Mouse (Mus musculus): ENCODE measurements around the gene Ube2q2. TPM values are rescaled to one million over a fixed set of nuclear protein-coding genes. Genes with fewer than 3 reads are reported as not detected.

Ube2q2 gene
- polyA plus RNA-seq, 1 experiment: 5.3 TPM

- TF ChIP-seq CTCF (IDR thresholded peaks at IDR 0.05; ENCODE audit: extremely low read depth, insufficient read length, insufficient replicate concordance, low read depth, low read length) (no peak), POLR2A (IDR thresholded peaks at IDR 0.05; ENCODE audit: low read depth, low read length) (no peak)
- WGBS: 22% methylated on average over 4 of the region's 4 CpGs
- no peak overlapping the region for H3K4me3 ChIP-seq (ENCODE audit: low read depth, low read length)
- H3K36me3 ChIP-seq (ENCODE audit: control insufficient read depth, insufficient read depth, low read length): no peaks in the 10 kb centered on the region
- no peak overlapping the region for H3K27ac ChIP-seq (ENCODE audit: insufficient read depth, low read depth, low read length)
- H3K27me3 ChIP-seq (ENCODE audit: control insufficient read depth, insufficient read depth, low read length): no peaks in the 10 kb centered on the region
- H3K4me1 ChIP-seq (ENCODE audit: control insufficient read depth, insufficient read depth, insufficient read length, low read length): peaks cover 8% of the 10 kb centered on the region; the same call in 1 of the 2 replicates
Measured at GRCm38 (mm10) chr9:55137112-55137511, 11.5 kb upstream of the Ube2q2 start.

GRCm38 (mm10) chr9:55139958-55140357, 8.7 kb upstream of the Ube2q2 start:
- Histone ChIP-seq H3K36me3 (ENCODE audit: control insufficient read depth, insufficient read depth, low read length) (no peaks in the 10 kb centered on the region), H3K27me3 (ENCODE audit: control insufficient read depth, insufficient read depth, low read length) (no peaks in the 10 kb centered on the region; the same call in 1 of the 2 replicates), H3K27ac (ENCODE audit: insufficient read depth, low read depth, low read length) (no peak overlapping the region), H3K4me3 (ENCODE audit: low read depth, low read length) (no peak overlapping the region), H3K4me1 (ENCODE audit: control insufficient read depth, insufficient read depth, insufficient read length, low read length) (peaks cover 8% of the 10 kb centered on the region; the same call in 1 of the 2 replicates)
- TF ChIP-seq POLR2A (IDR thresholded peaks at IDR 0.05; ENCODE audit: low read depth, low read length) (no peak), CTCF (IDR thresholded peaks at IDR 0.05; ENCODE audit: extremely low read depth, insufficient read length, insufficient replicate concordance, low read depth, low read length) (no peak)
- WGBS: 57% methylated on average over 5 of the region's 5 CpGs

DNA sequence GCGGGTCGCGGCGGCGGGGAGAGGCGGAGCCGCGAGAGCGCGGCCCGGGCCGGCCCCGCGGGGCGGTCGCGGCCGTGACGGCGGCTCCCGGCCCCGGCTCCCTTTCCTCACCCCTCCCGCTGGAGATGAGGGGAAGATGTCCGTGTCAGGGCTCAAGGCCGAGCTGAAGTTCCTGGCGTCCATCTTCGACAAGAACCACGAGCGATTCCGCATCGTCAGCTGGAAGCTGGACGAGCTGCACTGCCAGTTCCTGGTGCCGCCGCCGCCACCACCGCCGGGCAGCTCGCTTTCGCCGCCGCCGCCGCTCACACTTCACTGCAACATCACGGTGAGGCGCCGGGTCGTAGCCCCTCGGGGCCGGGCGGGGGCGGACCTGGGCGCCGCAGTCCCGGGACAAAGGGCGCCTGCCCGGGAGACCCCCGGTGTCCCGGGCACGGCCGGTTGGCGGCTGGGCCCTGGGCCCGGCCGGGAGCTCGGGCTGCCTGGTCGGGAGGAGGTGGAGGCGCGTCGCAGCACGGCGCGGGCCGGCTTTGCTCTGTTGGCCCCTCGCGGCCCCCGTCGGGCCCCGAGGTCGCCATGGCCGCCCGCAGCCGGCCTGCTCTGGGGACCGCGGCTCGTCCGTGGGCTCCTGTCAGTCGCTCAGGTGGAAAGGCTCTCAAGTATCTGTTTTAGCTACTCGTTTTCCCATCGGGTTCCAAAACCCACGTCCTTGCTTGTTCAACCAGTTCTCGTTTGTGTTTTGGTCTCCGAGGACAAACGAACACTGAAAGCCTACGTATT, 1.0 kb downstream of the Ube2q2 start:
- Histone ChIP-seq H3K4me1 (ENCODE audit: control insufficient read depth, insufficient read depth, insufficient read length, low read length) (peaks cover 3% of the 10 kb centered on the region), H3K27ac (ENCODE audit: insufficient read depth, low read depth, low read length) (no peak overlapping the region)
- under 1% methylated on average over 93 of the region's 93 CpGs for WGBS

GRCm38 (mm10) chr9:55150279-55150726, 1.6 kb downstream of the Ube2q2 start:
- H3K4me1 ChIP-seq (ENCODE audit: control insufficient read depth, insufficient read depth, insufficient read length, low read length): peaks cover 3% of the 10 kb centered on the region
- no peak overlapping the region for H3K27ac ChIP-seq (ENCODE audit: insufficient read depth, low read depth, low read length)
- 1% methylated on average over 13 of the region's 13 CpGs for WGBS
- TF ChIP-seq CTCF (IDR thresholded peaks at IDR 0.05; ENCODE audit: extremely low read depth, insufficient read length, insufficient replicate concordance, low read depth, low read length): no peak
- no peak for TF ChIP-seq POLR2A (IDR thresholded peaks at IDR 0.05; ENCODE audit: low read depth, low read length)
- peak overlapping the region; percentile 77 for H3K4me3 ChIP-seq (ENCODE audit: low read depth, low read length)
- no peaks in the 10 kb centered on the region for H3K36me3 ChIP-seq (ENCODE audit: control insufficient read depth, insufficient read depth, low read length)
- H3K27me3 ChIP-seq (ENCODE audit: control insufficient read depth, insufficient read depth, low read length): no peaks in the 10 kb centered on the region

More for the DNA sequence above, 1.0 kb downstream of the Ube2q2 start:
- no peaks in the 10 kb centered on the region for H3K36me3 ChIP-seq (ENCODE audit: control insufficient read depth, insufficient read depth, low read length)
- TF ChIP-seq POLR2A (IDR thresholded peaks at IDR 0.05; ENCODE audit: low read depth, low read length) (no peak), CTCF (IDR thresholded peaks at IDR 0.05; ENCODE audit: extremely low read depth, insufficient read length, insufficient replicate concordance, low read depth, low read length) (no peak)
- peak overlapping the region; percentile 77 for H3K4me3 ChIP-seq (ENCODE audit: low read depth, low read length)
- no peaks in the 10 kb centered on the region for H3K27me3 ChIP-seq (ENCODE audit: control insufficient read depth, insufficient read depth, low read length)

DNA sequence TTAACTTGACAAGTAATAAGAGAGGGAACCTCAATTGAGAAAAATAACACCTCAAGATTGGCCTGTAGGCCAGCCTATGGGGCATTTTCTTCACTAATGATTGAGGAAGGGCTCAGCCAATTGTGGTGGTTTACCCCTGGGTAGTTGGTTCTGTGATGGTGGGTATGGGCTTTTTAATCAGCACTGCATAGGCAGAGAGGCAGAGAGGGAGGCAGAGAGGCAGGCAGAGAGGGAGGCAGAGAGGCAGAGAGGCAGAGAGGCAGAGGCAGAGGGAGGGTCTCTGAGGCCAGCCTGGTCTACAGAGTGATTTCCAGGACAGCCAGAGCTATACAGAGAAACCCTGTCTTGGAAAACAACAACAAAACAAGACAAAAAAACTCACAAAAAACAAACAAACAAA, 2.4 kb downstream of the Ube2q2 start:
- TF ChIP-seq CTCF (IDR thresholded peaks at IDR 0.05; ENCODE audit: extremely low read depth, insufficient read length, insufficient replicate concordance, low read depth, low read length) (no peak), POLR2A (IDR thresholded peaks at IDR 0.05; ENCODE audit: low read depth, low read length) (no peak)
- H3K27ac ChIP-seq (ENCODE audit: insufficient read depth, low read depth, low read length): no peak overlapping the region
- no peaks in the 10 kb centered on the region for H3K27me3 ChIP-seq (ENCODE audit: control insufficient read depth, insufficient read depth, low read length)
- H3K36me3 ChIP-seq (ENCODE audit: control insufficient read depth, insufficient read depth, low read length): no peaks in the 10 kb centered on the region
- H3K4me1 ChIP-seq (ENCODE audit: control insufficient read depth, insufficient read depth, insufficient read length, low read length): peaks cover 3% of the 10 kb centered on the region
- no peak overlapping the region for H3K4me3 ChIP-seq (ENCODE audit: low read depth, low read length)

- Histone ChIP-seq H3K27ac (ENCODE audit: insufficient read depth, low read depth, low read length) (no peak overlapping the region), H3K4me3 (ENCODE audit: low read depth, low read length) (no peak overlapping the region), H3K36me3 (ENCODE audit: control insufficient read depth, insufficient read depth, low read length) (no peaks in the 10 kb centered on the region), H3K27me3 (ENCODE audit: control insufficient read depth, insufficient read depth, low read length) (no peaks in the 10 kb centered on the region), H3K4me1 (ENCODE audit: control insufficient read depth, insufficient read depth, insufficient read length, low read length) (peaks cover 3% of the 10 kb centered on the region)
- TF ChIP-seq POLR2A (IDR thresholded peaks at IDR 0.05; ENCODE audit: low read depth, low read length): no peak
- no peak for TF ChIP-seq CTCF (IDR thresholded peaks at IDR 0.05; ENCODE audit: extremely low read depth, insufficient read length, insufficient replicate concordance, low read depth, low read length)
- WGBS: 87% methylated on average over 5 of the region's 5 CpGs
Measured at GRCm38 (mm10) chr9:55152935-55153334, 4.3 kb downstream of the Ube2q2 start.

DNA sequence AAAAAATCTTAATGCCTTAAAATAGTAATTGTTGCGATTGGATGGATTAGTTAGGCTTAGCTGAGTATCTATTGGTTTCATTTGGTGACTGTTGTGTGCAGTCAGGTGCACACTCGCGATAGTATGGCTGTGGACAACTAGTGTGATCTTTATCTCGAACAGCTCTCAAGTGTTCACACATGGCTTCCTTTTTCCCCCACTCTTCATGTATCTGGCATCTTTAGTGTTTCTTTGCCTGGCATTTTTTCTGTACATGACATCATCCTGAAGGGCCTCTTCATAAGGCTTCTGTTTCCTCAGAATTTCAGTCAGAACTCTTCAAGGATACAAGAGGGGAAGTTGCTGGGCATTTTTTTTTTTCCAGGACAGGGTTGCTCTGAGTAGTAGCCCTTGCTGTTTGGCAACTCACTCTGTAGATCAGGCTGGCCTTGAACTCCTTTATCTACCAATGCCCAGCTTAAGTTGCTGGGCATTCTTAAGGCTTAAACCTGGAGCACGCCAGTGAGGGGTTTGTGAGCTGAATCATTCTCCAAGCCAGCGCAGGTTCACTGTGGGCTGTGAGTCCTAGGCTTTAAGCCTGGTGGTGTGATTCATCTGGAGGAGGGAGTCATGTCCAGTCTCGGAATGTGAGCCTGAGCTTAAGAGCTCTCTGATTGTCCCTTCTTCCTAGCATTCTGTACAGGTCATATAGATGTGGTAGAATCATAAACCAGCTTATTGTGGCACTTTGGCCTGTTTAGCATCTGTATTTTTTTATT, 22.2 kb downstream of the Ube2q2 start:
- TF ChIP-seq POLR2A (IDR thresholded peaks at IDR 0.05; ENCODE audit: low read depth, low read length) (no peak), CTCF (IDR thresholded peaks at IDR 0.05; ENCODE audit: extremely low read depth, insufficient read length, insufficient replicate concordance, low read depth, low read length) (no peak)

More for the DNA sequence above, 22.2 kb downstream of the Ube2q2 start:
- 80% methylated on average over 7 of the region's 7 CpGs for WGBS
- Histone ChIP-seq H3K27ac (ENCODE audit: insufficient read depth, low read depth, low read length) (no peak overlapping the region), H3K27me3 (ENCODE audit: control insufficient read depth, insufficient read depth, low read length) (no peaks in the 10 kb centered on the region), H3K4me1 (ENCODE audit: control insufficient read depth, insufficient read depth, insufficient read length, low read length) (no peaks in the 10 kb centered on the region), H3K4me3 (ENCODE audit: low read depth, low read length) (no peak overlapping the region), H3K36me3 (ENCODE audit: control insufficient read depth, insufficient read depth, low read length) (peaks cover 8% of the 10 kb centered on the region)
